Mouse (Mus musculus) C2C12 (cell line): ENCODE results near the gene Bpi.

Source experiments
- CEBPB ChIP-seq: IDR thresholded peaks from one replicate; pipeline ENCODE4 v1.6.1; 2011; ENCODE audit warnings: low read depth, mild to moderate bottlenecking, control low read depth, moderate library complexity
- CTCF ChIP-seq: IDR thresholded peaks from one replicate; pipeline ENCODE4 v1.5.1; 2011; ENCODE audit not compliant: control insufficient read depth, insufficient read depth, insufficient read length
- MAX ChIP-seq: IDR thresholded peaks from one replicate; pipeline ENCODE4 v1.6.1; 2011; ENCODE audit warnings: mild to moderate bottlenecking, control low read depth
- MYOD1 ChIP-seq: IDR thresholded peaks from one replicate; pipeline ENCODE4 v1.6.1; 2011; ENCODE audit warnings: low read depth; ENCODE audit not compliant: control insufficient read depth, insufficient read length
- MYOG ChIP-seq: IDR thresholded peaks from one replicate; pipeline ENCODE4 v1.6.1; 2011; ENCODE audit not compliant: control insufficient read depth, insufficient read length; ENCODE audit errors: extremely low read depth
- USF1 ChIP-seq: IDR thresholded peaks from one replicate; pipeline ENCODE4 v1.6.1; 2011; ENCODE audit warnings: low read depth, mild to moderate bottlenecking, control low read depth, moderate library complexity

GRCm38 (mm10) chr2:158316371-158316770 is 58.5 kb downstream of the Bpi start:
- TF ChIP-seq CTCF (peak; percentile 4), MYOG (no peak), USF1 (no peak), MAX (no peak), CEBPB (no peak), MYOD1 (no peak)
